Mouse (Mus musculus) embryonic facial prominence, embryonic 12.5 days (tissue): Measurements from ENCODE around the gene Stoml1. TPM values are rescaled to one million over a fixed set of nuclear protein-coding genes. Genes with fewer than 3 reads are reported as not detected.

Experiments used
- ATAC-seq: fragments of 200-750 bp; cut with Nextera tagmentation; 2 replicates; pipeline ENCODE4 v1.8.0; 2017; ENCODE audit not compliant: insufficient number of reproducible peaks, insufficient read depth, low FRiP score, low TSS enrichment
- H3K27ac ChIP-seq: fragments of 300-500 bp; sonication (generic); 2 replicates; pipeline ENCODE4 v1.5.1; 2016; ENCODE audit warnings: mild to moderate bottlenecking
- H3K27me3 ChIP-seq: fragments of 300-500 bp; sonication (generic); 2 replicates; pipeline ENCODE4 v1.6.1; 2016; ENCODE audit warnings: mild to moderate bottlenecking, moderate library complexity
- H3K36me3 ChIP-seq: fragments of 300-500 bp; sonication (generic); 2 replicates; pipeline ENCODE4 v1.6.1; 2016; ENCODE audit warnings: mild to moderate bottlenecking
- H3K4me1 ChIP-seq: fragments of 300-500 bp; sonication (generic); 2 replicates; pipeline ENCODE4 v1.6.1; 2016
- H3K4me2 ChIP-seq: fragments of 300-500 bp; sonication (generic); replicated peaks from 2 replicates; pipeline ENCODE4 v1.6.1; 2016; ENCODE audit warnings: mild to moderate bottlenecking, moderate library complexity
- H3K4me3 ChIP-seq: fragments of 300-500 bp; sonication (generic); 2 replicates; pipeline ENCODE4 v1.5.1; 2016; ENCODE audit warnings: mild to moderate bottlenecking
- H3K9ac ChIP-seq: fragments of 300-500 bp; sonication (generic); 2 replicates; pipeline ENCODE4 v1.6.1; 2016; ENCODE audit warnings: mild to moderate bottlenecking, moderate library complexity
- H3K9me3 ChIP-seq: fragments of 300-500 bp; sonication (generic); 2 replicates; pipeline ENCODE4 v1.6.1; 2016; ENCODE audit warnings: mild to moderate bottlenecking, moderate library complexity
- WGBS: fragments of 180-500 bp; shearing (Covaris S2); methylation state at CpG from one replicate; pipeline ENCODE4 v1.1.7; 2016; 5-methylcytosine and 5-hydroxymethylcytosine counted together
- polyA plus RNA-seq: library from polyadenylated mRNA; unstranded; fragments of >200 nt; fragmentation: Nextera tagmentation; extraction: Ambion mirVana; gene quantifications from 2 replicates; pipeline ENCODE4 v1.2.1, GENCODE M21; 2016

Stoml1 gene
- polyA plus RNA-seq, 1 experiment from 2014 or later = 44.2 TPM

DNA sequence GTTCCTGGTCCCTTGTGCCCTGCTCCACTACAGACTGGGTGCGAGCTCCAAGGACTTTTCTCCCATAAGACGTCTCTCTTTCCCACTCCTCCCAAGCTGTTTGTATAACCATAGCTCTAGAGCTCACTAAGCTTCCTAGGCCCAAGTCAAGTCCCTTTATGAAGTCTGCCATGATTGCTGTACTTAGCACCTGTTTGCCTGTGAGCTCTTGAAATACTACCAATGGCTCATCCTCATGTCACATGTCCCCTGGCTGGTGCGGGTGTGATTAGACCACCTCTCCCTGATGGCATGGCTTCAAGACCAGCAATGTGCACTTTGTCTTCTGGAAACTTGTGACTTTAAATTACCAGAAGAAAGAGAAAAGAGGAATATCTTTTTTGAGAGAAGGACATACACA, 42.4 kb downstream of the Stoml1 start:
- H3K4me1 ChIP-seq = peaks cover 26% of the 10 kb centered on the region
- 83% methylated on average over 3 of the region's 3 CpGs for WGBS
- no peak overlapping the region for H3K27ac ChIP-seq
- no peak overlapping the region for H3K4me2 ChIP-seq
- no peak overlapping the region for H3K9ac ChIP-seq
- no peak overlapping the region for H3K4me3 ChIP-seq
- no peaks in the 10 kb centered on the region for H3K27me3 ChIP-seq
- peaks cover 6% of the 10 kb centered on the region; the same call in 1 of the 2 replicates for H3K36me3 ChIP-seq
- H3K9me3 ChIP-seq = no peaks in the 10 kb centered on the region
- no peak for ATAC-seq

DNA sequence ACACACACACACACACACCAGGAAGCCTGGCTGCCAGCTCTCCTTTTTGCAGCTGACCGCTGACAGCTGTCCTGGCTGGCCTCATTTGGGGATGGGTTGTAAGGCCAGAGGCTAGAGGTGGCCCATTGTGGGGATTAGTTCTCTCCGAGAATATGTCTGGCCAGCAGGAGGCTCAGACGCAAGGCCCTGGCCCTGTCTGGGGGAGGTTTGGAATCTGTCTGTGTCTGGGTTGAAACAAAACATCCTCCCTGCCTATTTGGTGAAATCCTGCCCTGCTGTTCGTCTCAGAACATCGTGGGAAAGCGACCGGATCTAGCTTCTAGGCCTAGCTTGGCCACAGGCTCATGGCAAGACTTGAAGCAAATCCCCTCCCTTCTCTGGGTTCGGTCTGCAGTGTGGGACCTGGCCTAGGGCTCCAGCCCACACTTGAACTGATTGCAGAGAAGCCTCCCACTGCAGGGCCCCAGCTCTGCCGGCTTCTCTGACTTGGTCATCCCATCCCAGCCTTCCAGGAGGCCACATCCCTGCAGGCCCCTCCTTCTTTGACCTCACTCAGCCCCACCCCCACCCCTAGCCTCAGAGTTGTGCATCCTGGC, 42.9 kb downstream of the Stoml1 start:
- no peak overlapping the region for H3K4me2 ChIP-seq
- H3K9me3 ChIP-seq = no peaks in the 10 kb centered on the region
- WGBS = 23% methylated on average over 9 of the region's 9 CpGs
- peak overlapping the region; percentile 24; the same call in 1 of the 2 replicates for H3K27ac ChIP-seq
- H3K9ac ChIP-seq = no peak overlapping the region
- no peaks in the 10 kb centered on the region for H3K27me3 ChIP-seq
- ATAC-seq = no peak; the same call in 1 of the 2 replicates
- H3K4me1 ChIP-seq = peaks cover 26% of the 10 kb centered on the region
- H3K36me3 ChIP-seq = peaks cover 6% of the 10 kb centered on the region; the same call in 1 of the 2 replicates
- H3K4me3 ChIP-seq = no peak overlapping the region

DNA sequence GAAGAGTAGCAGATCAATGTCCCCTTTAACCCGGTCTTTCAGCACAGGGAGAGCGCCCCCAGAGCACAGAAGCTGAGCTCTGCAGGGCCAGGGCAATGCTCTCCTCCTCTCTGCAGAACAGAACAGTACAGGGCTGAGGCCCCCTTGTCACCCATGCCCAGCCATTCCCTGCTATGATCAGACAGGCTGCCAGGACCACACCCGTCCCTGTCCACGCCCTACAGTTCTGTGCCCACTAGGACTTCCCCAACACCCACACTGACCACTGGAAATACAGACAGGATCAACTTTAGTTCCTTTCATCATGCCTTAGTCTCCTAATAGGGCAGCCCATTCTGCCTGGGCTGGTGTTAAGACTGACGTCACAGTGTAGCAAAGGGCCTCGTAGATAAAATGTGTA, 44.1 kb downstream of the Stoml1 start:
- no peak for ATAC-seq
- WGBS = 91% methylated on average over 6 of the region's 6 CpGs

GRCm38 (mm10) chr9:58297961-58298477, 45.1 kb downstream of the Stoml1 start:
- Histone ChIP-seq H3K36me3 (peaks cover 6% of the 10 kb centered on the region; the same call in 1 of the 2 replicates), H3K4me3 (no peak overlapping the region), H3K4me1 (peaks cover 28% of the 10 kb centered on the region), H3K4me2 (no peak overlapping the region), H3K27me3 (no peaks in the 10 kb centered on the region), H3K27ac (no peak overlapping the region), H3K9ac (no peak overlapping the region), H3K9me3 (no peaks in the 10 kb centered on the region)
- no peak for ATAC-seq
- 74% methylated on average over 4 of the region's 4 CpGs for WGBS

More for the DNA sequence above, 44.1 kb downstream of the Stoml1 start:
- Histone ChIP-seq H3K9ac (no peak overlapping the region), H3K9me3 (no peaks in the 10 kb centered on the region), H3K4me2 (no peak overlapping the region), H3K27ac (no peak overlapping the region), H3K4me1 (peaks cover 26% of the 10 kb centered on the region), H3K27me3 (no peaks in the 10 kb centered on the region), H3K36me3 (peaks cover 6% of the 10 kb centered on the region; the same call in 1 of the 2 replicates), H3K4me3 (no peak overlapping the region)

- no peak overlapping the region for H3K27ac ChIP-seq
- 56% methylated on average over 2 of the region's 2 CpGs for WGBS
- H3K36me3 ChIP-seq = no peaks in the 10 kb centered on the region
- peaks cover 41% of the 10 kb centered on the region for H3K4me1 ChIP-seq
- no peaks in the 10 kb centered on the region for H3K9me3 ChIP-seq
- no peak overlapping the region for H3K4me3 ChIP-seq
- no peak overlapping the region for H3K9ac ChIP-seq
- no peak for ATAC-seq
- H3K27me3 ChIP-seq = no peaks in the 10 kb centered on the region
- H3K4me2 ChIP-seq = no peak overlapping the region
Observed at GRCm38 (mm10) chr9:58299356-58299799, 46.4 kb downstream of the Stoml1 start.

DNA sequence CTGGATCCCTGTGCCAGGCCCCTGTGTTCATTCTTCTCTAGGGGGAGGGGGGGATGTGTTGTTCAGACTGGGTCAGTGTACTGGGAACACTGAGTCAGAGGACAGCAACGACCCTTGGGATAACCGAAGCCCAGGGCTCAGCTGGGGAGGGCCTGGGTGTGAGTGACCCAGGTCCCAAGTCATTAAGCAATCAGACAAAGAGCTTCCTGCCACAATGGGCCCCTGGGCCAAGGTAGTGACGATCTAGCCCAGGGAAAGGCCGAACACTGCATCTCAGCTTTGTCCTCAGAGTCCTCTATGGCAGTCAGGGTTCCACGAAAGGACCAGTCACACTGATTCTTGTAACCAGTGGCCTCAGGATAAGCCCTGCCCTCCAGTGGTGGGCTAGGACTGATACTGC, 50.2 kb downstream of the Stoml1 start:
- no peak overlapping the region for H3K9ac ChIP-seq
- ATAC-seq = no peak
- H3K27ac ChIP-seq = peak overlapping the region; percentile 51
- no peak overlapping the region for H3K4me3 ChIP-seq
- peaks cover 62% of the 10 kb centered on the region for H3K4me1 ChIP-seq
- no peaks in the 10 kb centered on the region for H3K36me3 ChIP-seq
- H3K4me2 ChIP-seq = no peak overlapping the region
- no peaks in the 10 kb centered on the region for H3K9me3 ChIP-seq
- H3K27me3 ChIP-seq = no peaks in the 10 kb centered on the region; the same call in 1 of the 2 replicates
- WGBS = 61% methylated on average over 5 of the region's 5 CpGs

DNA sequence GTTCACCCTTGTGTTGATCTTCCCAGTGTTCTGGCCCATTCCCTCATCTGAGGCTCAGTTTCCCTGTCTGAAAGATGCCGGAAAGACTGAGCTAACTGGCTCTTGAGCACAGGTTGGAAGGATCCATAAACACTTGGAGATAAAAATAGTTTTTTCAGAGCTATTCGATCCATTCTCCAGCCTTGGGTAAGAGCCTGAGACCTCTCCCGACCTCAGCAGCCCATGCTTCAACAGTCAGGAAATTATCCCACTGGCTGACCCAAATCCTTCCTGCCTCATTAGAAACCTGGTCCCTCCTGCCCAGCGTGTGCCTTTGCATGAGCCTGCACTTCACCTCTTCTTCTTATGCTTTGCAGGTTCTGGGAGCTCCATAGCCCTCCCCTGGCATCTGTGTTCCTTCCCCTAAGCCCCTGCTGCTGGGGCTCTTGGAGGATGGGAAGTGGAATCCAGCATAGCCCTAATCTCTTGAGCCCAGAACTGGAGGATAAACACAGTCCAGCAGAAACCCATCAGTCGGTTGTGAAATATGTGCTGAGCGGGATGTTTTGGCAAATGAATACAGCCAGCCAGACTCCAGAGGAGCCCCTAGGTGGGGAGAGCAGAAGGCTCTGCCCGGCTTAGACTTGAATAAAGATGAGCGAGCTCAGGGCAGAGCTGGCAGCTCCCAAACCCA, 50.8 kb downstream of the Stoml1 start:
- 51% methylated on average over 8 of the region's 8 CpGs for WGBS
- Histone ChIP-seq H3K36me3 (no peaks in the 10 kb centered on the region), H3K27me3 (no peaks in the 10 kb centered on the region; the same call in 1 of the 2 replicates), H3K4me2 (no peak overlapping the region), H3K4me3 (no peak overlapping the region), H3K9ac (no peak overlapping the region), H3K27ac (peak overlapping the region; percentile 51), H3K9me3 (no peaks in the 10 kb centered on the region), H3K4me1 (peaks cover 68% of the 10 kb centered on the region)
- no peak for ATAC-seq

- ATAC-seq = no peak
- Histone ChIP-seq H3K36me3 (no peaks in the 10 kb centered on the region), H3K27me3 (no peaks in the 10 kb centered on the region; the same call in 1 of the 2 replicates), H3K9ac (0 out of 2 replicates have a peak overlapping the region, but pooled peaks have one; percentile 10), H3K4me3 (no peak overlapping the region), H3K9me3 (no peaks in the 10 kb centered on the region), H3K27ac (peak overlapping the region; percentile 78), H3K4me1 (peaks cover 65% of the 10 kb centered on the region), H3K4me2 (0 out of 2 replicates have a peak overlapping the region, but pooled peaks have one; percentile 3)
- 3% methylated on average over 6 of the region's 6 CpGs for WGBS
Observed at GRCm38 (mm10) chr9:58305686-58306085, 52.7 kb downstream of the Stoml1 start.

- 22% methylated on average over 6 of the region's 6 CpGs for WGBS
- Histone ChIP-seq H3K27ac (0 out of 2 replicates have a peak overlapping the region, but pooled peaks have one; percentile 30), H3K9me3 (no peaks in the 10 kb centered on the region), H3K36me3 (no peaks in the 10 kb centered on the region), H3K4me2 (0 out of 2 replicates have a peak overlapping the region, but pooled peaks have one; percentile 11), H3K9ac (no peak overlapping the region), H3K4me3 (no peak overlapping the region), H3K4me1 (peaks cover 78% of the 10 kb centered on the region), H3K27me3 (peaks cover 11% of the 10 kb centered on the region)
- no peak for ATAC-seq
Observed at GRCm38 (mm10) chr9:58308395-58308794, 55.4 kb downstream of the Stoml1 start.

GRCm38 (mm10) chr9:58310043-58310660, 57.2 kb downstream of the Stoml1 start:
- Histone ChIP-seq H3K4me2 (peak overlapping the region; percentile 11; the same call in 1 of the 2 replicates), H3K27me3 (peaks cover 11% of the 10 kb centered on the region), H3K36me3 (no peaks in the 10 kb centered on the region), H3K9me3 (no peaks in the 10 kb centered on the region), H3K4me1 (peaks cover 76% of the 10 kb centered on the region), H3K4me3 (no peak overlapping the region), H3K9ac (no peak overlapping the region), H3K27ac (no peak overlapping the region)
- 75% methylated on average over 14 of the region's 14 CpGs for WGBS
- ATAC-seq = no peak

DNA sequence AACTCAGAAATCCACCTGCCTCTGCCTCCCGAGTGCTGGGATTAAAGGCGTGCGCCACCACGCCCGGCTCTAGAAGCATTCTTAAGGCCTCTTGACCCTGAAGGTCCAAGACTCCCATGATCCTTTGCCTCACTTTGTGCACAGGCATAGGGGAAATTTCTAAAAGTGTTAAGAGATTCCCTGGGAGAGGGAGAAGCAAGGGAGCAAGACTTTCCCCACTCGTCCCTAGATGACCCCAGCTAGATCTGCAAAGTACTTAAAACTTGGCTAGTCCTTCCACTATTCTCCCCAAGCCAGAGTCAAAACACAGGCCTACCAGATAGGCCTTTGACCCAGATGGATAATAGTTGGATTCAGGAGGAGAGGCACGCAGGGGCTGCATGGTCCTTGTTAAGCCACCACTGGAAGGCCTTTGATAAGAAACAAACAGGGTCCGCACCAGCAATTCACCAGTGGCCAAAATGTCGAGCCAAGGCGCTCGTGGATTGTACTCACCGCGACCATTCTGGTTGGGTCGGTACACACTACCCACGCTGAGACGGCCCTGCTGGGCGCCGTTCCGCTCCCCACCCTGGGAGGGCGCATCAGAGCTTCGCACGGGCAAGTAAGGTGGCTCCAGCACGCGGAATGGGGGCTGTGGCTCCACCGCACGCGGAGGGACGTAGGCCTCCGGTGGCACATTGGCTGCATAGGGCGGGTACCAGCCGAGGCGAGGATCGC, 58.4 kb downstream of the Stoml1 start:
- H3K36me3 ChIP-seq = no peaks in the 10 kb centered on the region
- peaks cover 71% of the 10 kb centered on the region for H3K4me1 ChIP-seq
- peak overlapping the region; percentile 52 for H3K9ac ChIP-seq
- H3K9me3 ChIP-seq = no peaks in the 10 kb centered on the region
- H3K4me3 ChIP-seq = peak overlapping the region; percentile 53
- H3K27me3 ChIP-seq = peaks cover 11% of the 10 kb centered on the region
- H3K27ac ChIP-seq = no peak overlapping the region
- no peak for ATAC-seq
- H3K4me2 ChIP-seq = peak overlapping the region; percentile 88
- WGBS = 53% methylated on average over 33 of the region's 33 CpGs
